Mouse (Mus musculus) liver, adult 2 months (tissue): ENCODE measurements around the gene Ms4a3.

ENCODE experiments used
- CTCF ChIP-seq: fragments of 200-500 bp; IDR thresholded peaks from 2 replicates; pipeline ENCODE4 v1.5.1; 2011; ENCODE audit warnings: low read depth, low read length, control low read depth
- POLR2A ChIP-seq: fragments of 200-500 bp; IDR thresholded peaks from 2 replicates; pipeline ENCODE4 v1.6.1; 2011; ENCODE audit warnings: low read length, control low read depth; ENCODE audit not compliant: insufficient read depth; ENCODE audit errors: extremely low read depth

DNA sequence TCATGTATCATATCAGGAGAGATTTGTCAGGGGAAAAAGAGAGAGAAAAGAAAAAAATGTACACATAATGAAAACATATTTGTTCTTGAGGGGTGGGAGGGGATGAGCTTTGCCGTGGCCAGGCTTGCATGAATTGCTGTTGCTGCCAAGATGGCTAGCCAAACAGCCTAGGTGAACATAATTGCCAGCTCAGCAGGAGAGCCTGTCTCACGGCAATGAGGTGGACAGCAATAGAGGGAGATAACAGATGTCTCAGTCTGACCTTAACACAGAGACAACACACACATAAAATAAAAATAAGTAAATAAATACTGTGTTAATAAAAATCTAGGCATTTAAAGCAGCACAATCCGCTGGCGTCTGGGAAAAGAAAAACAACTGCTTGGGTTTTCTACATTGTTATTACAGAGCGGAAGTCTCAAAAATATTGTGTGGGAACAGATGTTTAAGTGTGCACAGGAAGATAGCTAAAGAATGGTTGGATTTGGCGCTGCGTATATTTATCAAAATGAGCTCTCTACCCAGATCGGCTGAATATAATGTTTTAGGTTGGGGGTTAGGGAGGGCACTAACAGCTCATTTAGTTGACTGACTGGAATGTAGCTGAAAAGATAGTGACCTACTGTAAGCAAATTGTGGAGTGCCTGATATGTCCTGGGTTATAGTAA lies 26.7 kb downstream of the Ms4a3 start:
- TF ChIP-seq CTCF (no peak), POLR2A (no peak)
